Mouse (Mus musculus): ENCODE data around the gene Capn15. TPM values are rescaled to one million over a fixed set of nuclear protein-coding genes. Genes with fewer than 3 reads are reported as not detected.

Capn15 gene
- total and polyA plus RNA-seq, 3 experiments: 6.1 to 15.5 (median 7.4) TPM

DNA sequence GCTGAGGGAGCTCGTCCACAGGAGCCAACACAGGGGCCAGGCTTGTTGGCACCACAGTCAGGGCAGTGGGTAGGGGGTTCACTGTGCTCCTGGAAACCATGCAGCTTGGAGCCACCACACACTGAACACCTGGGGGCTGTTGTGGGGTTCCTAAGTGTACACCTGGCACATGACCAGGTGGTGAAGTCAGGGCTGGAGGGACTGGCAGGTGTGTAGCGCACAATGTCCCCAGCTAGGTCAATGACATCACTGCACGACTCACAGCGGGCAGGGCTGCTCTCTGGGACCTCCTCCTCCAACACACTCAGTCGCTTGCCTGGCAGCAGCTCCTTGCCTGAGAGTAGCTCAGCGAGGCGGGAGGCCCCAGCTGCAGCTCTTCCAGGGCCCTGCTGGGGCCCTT is 21.3 kb downstream of the Capn15 start:
- Histone ChIP-seq H3K27ac (no peak overlapping the region), H3K27me3 (ENCODE audit: control insufficient read depth, insufficient read depth, low read length) (no peaks in the 10 kb centered on the region), H3K9ac (ENCODE audit: low read depth, low read length) (no peak overlapping the region), H3K4me1 (ENCODE audit: control insufficient read depth, insufficient read depth, low read length) (peaks cover 4% of the 10 kb centered on the region; the same call in 1 of the 2 replicates), H3K36me3 (ENCODE audit: control insufficient read depth, insufficient read depth, low read length) (no peaks in the 10 kb centered on the region), H3K4me3 (no peak overlapping the region), H3K79me2 (replicated peaks; ENCODE audit: control insufficient read depth, insufficient read depth, low read length) (no peaks in the 10 kb centered on the region)
- DNase-seq: no peak
- intact Hi-C loops (cut with DNase I): no loop called here
- 87% methylated on average over 7 of the region's 7 CpGs for WGBS
- no peak for TF ChIP-seq CTCF (IDR thresholded peaks at IDR 0.05)
- no peak for TF ChIP-seq EP300 (IDR thresholded peaks at IDR 0.05; ENCODE audit: insufficient read depth, low read depth, low read length)
- no peak for TF ChIP-seq POLR2A (IDR thresholded peaks at IDR 0.05; ENCODE audit: insufficient read depth, low read depth, low read length)

DNA sequence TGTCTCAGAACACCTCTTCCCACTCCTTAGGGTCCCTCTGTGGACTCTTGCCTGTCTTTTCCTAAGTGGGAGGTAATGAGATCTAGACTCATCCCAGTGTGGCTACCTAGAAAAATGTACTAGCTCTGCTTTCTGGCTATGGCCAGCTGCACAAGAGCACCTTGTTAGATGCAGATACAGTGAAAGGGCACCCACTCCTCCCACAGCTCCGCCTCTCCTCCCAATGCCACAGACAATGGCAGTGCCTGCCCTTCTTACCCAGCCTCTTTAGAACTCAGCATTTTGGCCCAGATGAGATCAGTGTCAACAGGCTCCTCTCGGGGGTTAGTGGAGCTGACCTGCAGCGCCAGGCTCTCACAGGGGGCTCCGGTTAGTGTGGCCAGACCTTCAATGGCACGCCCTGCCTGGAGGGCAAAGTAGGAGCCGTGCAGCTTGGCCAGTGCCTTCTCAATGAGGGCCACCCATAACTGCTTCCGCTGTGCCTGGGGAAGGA is 23.1 kb downstream of the Capn15 start:
- Histone ChIP-seq H3K4me3 (no peak overlapping the region), H3K27me3 (ENCODE audit: control insufficient read depth, insufficient read depth, low read length) (no peaks in the 10 kb centered on the region), H3K9ac (ENCODE audit: low read depth, low read length) (no peak overlapping the region), H3K79me2 (replicated peaks; ENCODE audit: control insufficient read depth, insufficient read depth, low read length) (no peaks in the 10 kb centered on the region), H3K36me3 (ENCODE audit: control insufficient read depth, insufficient read depth, low read length) (no peaks in the 10 kb centered on the region), H3K4me1 (ENCODE audit: control insufficient read depth, insufficient read depth, low read length) (peaks cover 1% of the 10 kb centered on the region; the same call in 1 of the 2 replicates), H3K27ac (no peak overlapping the region)
- intact Hi-C loops (cut with DNase I): no loop called here
- TF ChIP-seq EP300 (IDR thresholded peaks at IDR 0.05; ENCODE audit: insufficient read depth, low read depth, low read length) (no peak), CTCF (IDR thresholded peaks at IDR 0.05) (no peak), POLR2A (IDR thresholded peaks at IDR 0.05; ENCODE audit: insufficient read depth, low read depth, low read length) (no peak)
- 98% methylated on average over 7 of the region's 7 CpGs for WGBS
- DNase-seq: no peak

DNA sequence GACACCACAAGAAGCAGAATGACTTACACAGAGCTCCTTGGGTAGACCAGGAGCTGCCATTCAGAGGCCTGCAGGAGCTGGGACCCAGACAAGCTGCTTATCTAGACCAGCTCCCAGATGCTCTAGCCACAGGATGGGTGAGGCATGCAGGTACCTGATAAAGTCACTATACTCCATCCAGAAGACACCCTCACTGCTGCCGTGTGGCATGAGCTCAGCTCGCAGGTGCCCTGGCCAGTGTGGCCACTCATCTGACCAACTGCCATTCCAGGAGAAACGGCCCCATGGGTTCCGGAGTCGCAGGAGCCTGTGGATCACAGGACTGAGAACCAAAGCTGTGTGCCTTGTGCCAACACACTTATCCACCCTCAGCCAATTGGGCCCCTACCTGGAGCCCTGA is 24.0 kb downstream of the Capn15 start:
- no peak overlapping the region for H3K9ac ChIP-seq (ENCODE audit: low read depth, low read length)
- H3K4me3 ChIP-seq: no peak overlapping the region
- H3K79me2 ChIP-seq (replicated peaks; ENCODE audit: control insufficient read depth, insufficient read depth, low read length): no peaks in the 10 kb centered on the region
- no peaks in the 10 kb centered on the region for H3K27me3 ChIP-seq (ENCODE audit: control insufficient read depth, insufficient read depth, low read length)
- no peak overlapping the region for H3K27ac ChIP-seq
- no peak for TF ChIP-seq CTCF (IDR thresholded peaks at IDR 0.05)
- TF ChIP-seq EP300 (IDR thresholded peaks at IDR 0.05; ENCODE audit: insufficient read depth, low read depth, low read length): no peak
- no peak for TF ChIP-seq POLR2A (IDR thresholded peaks at IDR 0.05; ENCODE audit: insufficient read depth, low read depth, low read length)
- 89% methylated on average over 5 of the region's 5 CpGs for WGBS
- DNase-seq: no peak
- H3K4me1 ChIP-seq (ENCODE audit: control insufficient read depth, insufficient read depth, low read length): no peaks in the 10 kb centered on the region
- no peaks in the 10 kb centered on the region for H3K36me3 ChIP-seq (ENCODE audit: control insufficient read depth, insufficient read depth, low read length)
- intact Hi-C loops (cut with DNase I): no loop called here

DNA sequence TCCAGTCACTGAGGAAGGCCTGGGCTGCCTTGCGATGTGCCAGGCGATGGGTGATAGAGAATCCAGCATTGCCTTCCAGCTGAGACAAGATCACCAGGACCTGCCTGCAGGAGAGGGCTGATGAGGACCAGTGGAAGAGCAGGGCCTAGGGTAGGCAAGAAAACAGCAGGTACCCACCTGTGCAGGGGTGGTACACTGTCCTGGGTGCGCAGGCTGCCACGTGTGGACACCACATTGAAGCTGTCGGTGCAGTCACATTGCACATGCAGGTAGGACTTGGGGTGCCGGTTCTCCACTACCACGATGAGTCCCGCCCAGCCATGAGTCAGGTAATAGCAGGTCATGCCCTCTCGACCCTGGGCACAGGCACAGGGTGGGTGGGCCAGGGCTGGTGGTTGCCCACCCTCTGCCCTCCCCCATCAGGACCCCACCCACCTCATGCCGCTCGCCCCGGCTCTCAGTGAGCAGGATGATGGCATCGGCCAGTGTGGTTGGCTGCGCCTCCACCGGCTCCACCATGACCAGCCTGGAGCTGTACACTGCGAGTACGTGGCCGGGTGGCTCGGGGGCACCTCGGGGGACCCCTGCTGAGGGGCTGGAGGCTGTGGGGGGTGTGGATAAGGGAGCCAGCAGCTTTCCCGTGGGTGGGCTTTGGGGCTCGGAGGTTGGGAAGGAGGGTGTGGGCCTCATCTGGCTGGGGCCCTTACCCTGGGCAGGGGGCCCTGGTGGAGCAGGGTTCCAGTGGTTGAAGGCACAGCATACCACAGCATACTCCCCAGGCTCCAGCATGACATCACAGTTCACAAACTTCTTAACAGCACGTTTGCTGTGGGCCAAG is 25.7 kb downstream of the Capn15 start:
- TF ChIP-seq POLR2A (IDR thresholded peaks at IDR 0.05; ENCODE audit: insufficient read depth, low read depth, low read length) (no peak), EP300 (IDR thresholded peaks at IDR 0.05; ENCODE audit: insufficient read depth, low read depth, low read length) (no peak), CTCF (IDR thresholded peaks at IDR 0.05) (no peak)
- no peak overlapping the region for H3K9ac ChIP-seq (ENCODE audit: low read depth, low read length)
- H3K27me3 ChIP-seq (ENCODE audit: control insufficient read depth, insufficient read depth, low read length): no peaks in the 10 kb centered on the region
- no peak for DNase-seq
- intact Hi-C loops (cut with DNase I): no loop called here
- H3K4me3 ChIP-seq: no peak overlapping the region
- H3K4me1 ChIP-seq (ENCODE audit: control insufficient read depth, insufficient read depth, low read length): no peaks in the 10 kb centered on the region
- no peak overlapping the region for H3K27ac ChIP-seq
- no peaks in the 10 kb centered on the region for H3K79me2 ChIP-seq (replicated peaks; ENCODE audit: control insufficient read depth, insufficient read depth, low read length)
- WGBS: 88% methylated on average over 23 of the region's 23 CpGs
- H3K36me3 ChIP-seq (ENCODE audit: control insufficient read depth, insufficient read depth, low read length): no peaks in the 10 kb centered on the region

DNA sequence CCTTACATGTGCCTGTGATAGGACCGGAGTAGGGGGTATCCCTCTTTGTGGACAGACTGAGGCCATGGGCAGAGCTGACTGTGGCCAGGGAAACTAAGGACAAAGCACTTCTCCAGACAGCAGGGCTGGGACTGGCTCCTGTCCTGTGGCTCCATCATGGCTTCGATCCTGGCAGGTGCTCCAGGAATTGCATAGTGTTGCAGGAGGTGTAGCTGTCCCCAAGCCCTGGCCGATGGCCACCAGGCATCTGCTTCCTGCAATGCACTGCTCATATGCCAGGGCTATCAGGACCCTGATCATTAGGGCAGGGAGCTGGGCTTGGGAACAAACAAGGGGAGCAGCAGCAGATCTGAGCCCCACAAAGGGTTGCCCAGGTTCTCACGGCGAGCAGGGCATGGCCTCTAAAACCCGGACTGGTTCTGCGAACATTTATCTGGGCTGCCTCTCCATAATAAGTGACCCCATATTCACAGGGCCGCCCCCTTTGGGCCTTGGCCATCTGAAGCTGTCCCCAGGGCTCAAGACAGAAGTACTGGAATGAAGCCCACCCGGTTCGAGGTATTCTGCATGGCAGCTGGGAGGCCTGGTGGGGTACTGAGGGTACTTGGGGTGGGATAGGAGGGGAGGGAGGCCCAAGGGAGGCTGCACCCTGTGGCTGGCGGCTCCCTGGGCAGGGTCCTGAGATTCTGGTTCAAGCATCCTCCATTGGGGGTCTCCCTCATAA is 26.7 kb downstream of the Capn15 start:
- no peaks in the 10 kb centered on the region for H3K79me2 ChIP-seq (replicated peaks; ENCODE audit: control insufficient read depth, insufficient read depth, low read length)
- intact Hi-C loops (cut with DNase I): no loop called here
- H3K27me3 ChIP-seq (ENCODE audit: control insufficient read depth, insufficient read depth, low read length): no peaks in the 10 kb centered on the region
- H3K4me1 ChIP-seq (ENCODE audit: control insufficient read depth, insufficient read depth, low read length): no peaks in the 10 kb centered on the region
- no peak overlapping the region for H3K4me3 ChIP-seq
- 92% methylated on average over 11 of the region's 11 CpGs for WGBS
- DNase-seq: no peak
- no peak overlapping the region for H3K9ac ChIP-seq (ENCODE audit: low read depth, low read length)
- no peak overlapping the region for H3K27ac ChIP-seq
- H3K36me3 ChIP-seq (ENCODE audit: control insufficient read depth, insufficient read depth, low read length): no peaks in the 10 kb centered on the region
- TF ChIP-seq POLR2A (IDR thresholded peaks at IDR 0.05; ENCODE audit: insufficient read depth, low read depth, low read length) (no peak), CTCF (IDR thresholded peaks at IDR 0.05) (no peak), EP300 (IDR thresholded peaks at IDR 0.05; ENCODE audit: insufficient read depth, low read depth, low read length) (no peak)

All from heart, adult 2 months (tissue).